Mouse (Mus musculus) urinary bladder, postnatal 4 days (tissue): ENCODE measurements around the gene Pml.

Experiments used
- DNase-seq, 2 experiments: peaks; one replicate each; pipeline ENCODE4 v3.0.0; 2021 to 2022; ENCODE audit warnings: low spot score in 2 of 2

The Pml gene

GRCm38 (mm10) chr9:58202676-58203453, 46.7 kb downstream of the Pml start:
- DNase-seq: no peak

- DNase-seq: no peak
These were observed 47.6 kb downstream of the Pml start for GRCm38 (mm10) chr9:58201861-58202549.

- no peak for DNase-seq
These were observed 48.3 kb downstream of the Pml start for GRCm38 (mm10) chr9:58201091-58201842.

GRCm38 (mm10) chr9:58200270-58201090, 49.1 kb downstream of the Pml start:
- no peak for DNase-seq

- no peak for DNase-seq
These were observed 50.0 kb downstream of the Pml start for GRCm38 (mm10) chr9:58199381-58200269.

- DNase-seq: no peak
These were observed 50.7 kb downstream of the Pml start for GRCm38 (mm10) chr9:58198801-58199371.

GRCm38 (mm10) chr9:58197781-58198701, 51.5 kb downstream of the Pml start:
- DNase-seq: no peak

- no peak for DNase-seq
These were observed 52.7 kb downstream of the Pml start for GRCm38 (mm10) chr9:58196610-58197567.

GRCm38 (mm10) chr9:58196141-58196540, 53.4 kb downstream of the Pml start:
- no peak for DNase-seq

- DNase-seq: no peak
These were observed 53.9 kb downstream of the Pml start for GRCm38 (mm10) chr9:58195671-58196070.

- no peak for DNase-seq
These were observed 55.4 kb downstream of the Pml start for GRCm38 (mm10) chr9:58194222-58194621.

GRCm38 (mm10) chr9:58184456-58184855, 65.1 kb downstream of the Pml start:
- no peak for DNase-seq

- no peak for DNase-seq
These were observed 70.2 kb downstream of the Pml start for GRCm38 (mm10) chr9:58179390-58179789.

GRCm38 (mm10) chr9:58177165-58177564, 72.4 kb downstream of the Pml start:
- peak in 1 of 2 experiments; percentile 51 for DNase-seq

GRCm38 (mm10) chr9:58175745-58176487, 73.7 kb downstream of the Pml start:
- DNase-seq: no peak

- no peak for DNase-seq
These were observed 74.8 kb downstream of the Pml start for GRCm38 (mm10) chr9:58174818-58175251.

- no peak for DNase-seq
These were observed 76.7 kb downstream of the Pml start for GRCm38 (mm10) chr9:58172863-58173262.
